Mouse (Mus musculus) adrenal gland, postnatal 25 days (tissue): ENCODE measurements around the gene B130006D01Rik. TPM values are rescaled to one million over a fixed set of nuclear protein-coding genes. Genes with fewer than 3 reads are reported as not detected.
"Not testable (repeated sequence)": the region's sequence is repeated elsewhere in the genome, so short reads cannot be mapped to it uniquely, and the experiment has no call there.

ENCODE experiments used
- DNase-seq: peaks from one replicate; pipeline ENCODE4 v3.0.0; 2021; ENCODE audit warnings: mixed read lengths
- total RNA-seq: library from RNA; stranded (reverse); gene quantifications from 2 replicates; pipeline ENCODE4 v1.2.3, GENCODE M21; 2021

B130006D01Rik gene
- total RNA-seq, 1 experiment from 2014 or later, result 1.1 TPM

DNA sequence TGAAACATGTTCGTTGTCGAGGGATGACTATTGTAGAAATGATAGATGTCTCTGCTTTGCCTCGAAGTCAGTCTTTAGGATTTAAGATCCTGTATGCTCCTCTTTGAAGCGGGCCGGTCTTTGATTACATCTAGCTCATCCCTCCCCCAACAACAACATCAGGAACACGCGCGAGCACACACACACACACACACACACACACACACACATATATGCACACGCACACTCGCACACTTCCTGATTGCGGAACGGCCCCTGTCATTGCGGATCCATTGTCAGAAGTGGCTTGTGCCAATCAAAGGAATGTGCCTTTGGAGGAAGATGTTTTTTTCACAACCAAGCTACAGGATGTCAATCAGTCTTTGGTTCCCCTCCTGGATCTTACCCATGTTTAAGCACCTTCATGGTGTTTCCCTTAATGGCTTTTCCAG, 9.6 kb upstream of the B130006D01Rik start:
- DNase-seq, result no peak

- no peak for DNase-seq
Measured at GRCm38 (mm10) chr11:95714411-95714810, 9.0 kb upstream of the B130006D01Rik start.

DNA sequence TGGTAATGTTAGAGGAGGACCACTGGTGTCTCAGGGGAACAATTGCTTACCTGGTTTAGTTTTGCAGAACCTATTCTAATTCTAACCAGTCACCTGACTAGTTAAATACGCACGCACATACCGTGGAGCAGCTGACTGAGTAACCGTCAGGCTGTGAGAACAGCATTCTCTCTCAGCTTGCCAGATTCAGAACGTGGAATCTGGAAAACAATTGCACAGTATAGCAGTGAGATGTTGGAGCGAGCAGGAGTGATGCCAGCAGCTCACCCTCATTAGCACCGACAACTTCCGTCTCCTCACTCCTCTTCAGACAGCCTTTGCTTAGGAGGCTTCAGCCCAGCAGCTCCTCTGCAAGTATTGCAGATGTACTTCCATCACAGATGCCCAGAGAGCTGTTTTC, 7.3 kb upstream of the B130006D01Rik start:
- no peak for DNase-seq

DNA sequence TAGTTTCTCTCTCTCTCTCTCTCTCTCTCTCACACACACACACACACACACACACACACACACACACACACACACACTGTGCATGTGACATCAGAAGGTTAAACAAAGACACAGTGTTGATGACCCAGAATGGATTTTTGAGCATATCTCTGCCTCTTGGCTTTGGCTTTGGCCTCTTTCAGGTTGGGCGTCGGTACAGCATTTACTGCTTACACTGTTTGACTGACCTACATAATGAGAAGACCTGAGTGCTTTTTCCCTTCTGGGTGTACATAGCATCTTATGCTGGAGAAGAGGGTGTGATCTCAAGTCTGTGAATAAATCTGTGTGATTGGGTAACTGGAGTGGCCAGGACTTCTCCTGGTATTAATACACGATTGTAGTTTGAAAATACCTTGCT, 4.0 kb upstream of the B130006D01Rik start:
- no peak for DNase-seq

DNA sequence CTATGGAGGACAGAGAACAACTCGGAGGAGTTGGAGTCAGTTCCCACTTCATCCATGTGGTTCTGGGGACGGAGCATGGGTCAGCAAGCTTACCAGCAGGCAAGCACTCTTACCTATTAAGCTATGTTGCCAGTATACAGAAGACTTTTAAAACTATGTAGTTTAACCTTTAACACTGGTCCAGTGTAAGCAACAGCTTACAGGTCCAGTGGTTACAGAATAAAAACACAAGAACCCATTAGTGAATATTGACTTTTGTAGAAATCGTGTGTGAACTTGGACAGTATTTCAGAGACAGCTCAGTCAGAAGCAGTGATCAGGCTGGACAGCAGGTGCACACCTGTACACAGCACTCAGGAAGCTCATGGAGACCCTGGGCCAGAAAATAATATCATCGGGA, 1.1 kb downstream of the B130006D01Rik start:
- no peak for DNase-seq

DNA sequence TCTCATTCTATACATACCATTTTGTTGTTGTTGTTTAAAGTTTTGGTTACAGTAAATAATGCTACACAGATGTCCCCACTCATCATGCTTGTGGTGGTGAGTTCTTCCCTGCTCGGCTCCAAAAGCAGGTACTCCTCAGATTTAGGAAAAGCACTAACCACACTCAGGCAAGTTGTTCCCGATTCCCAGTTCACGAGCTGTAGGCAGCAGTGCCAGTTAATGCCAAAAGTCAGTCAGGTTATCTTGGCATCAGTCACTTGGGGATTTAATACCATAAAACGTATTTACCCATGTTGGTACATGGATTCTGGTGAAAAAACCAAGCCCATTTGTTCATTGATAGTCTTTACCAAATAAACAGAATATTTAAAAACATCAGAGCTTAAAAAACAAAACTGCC, 2.8 kb downstream of the B130006D01Rik start:
- DNase-seq, result no peak

GRCm38 (mm10) chr11:95727947-95728346, 4.6 kb downstream of the B130006D01Rik start:
- DNase-seq, result no peak

DNA sequence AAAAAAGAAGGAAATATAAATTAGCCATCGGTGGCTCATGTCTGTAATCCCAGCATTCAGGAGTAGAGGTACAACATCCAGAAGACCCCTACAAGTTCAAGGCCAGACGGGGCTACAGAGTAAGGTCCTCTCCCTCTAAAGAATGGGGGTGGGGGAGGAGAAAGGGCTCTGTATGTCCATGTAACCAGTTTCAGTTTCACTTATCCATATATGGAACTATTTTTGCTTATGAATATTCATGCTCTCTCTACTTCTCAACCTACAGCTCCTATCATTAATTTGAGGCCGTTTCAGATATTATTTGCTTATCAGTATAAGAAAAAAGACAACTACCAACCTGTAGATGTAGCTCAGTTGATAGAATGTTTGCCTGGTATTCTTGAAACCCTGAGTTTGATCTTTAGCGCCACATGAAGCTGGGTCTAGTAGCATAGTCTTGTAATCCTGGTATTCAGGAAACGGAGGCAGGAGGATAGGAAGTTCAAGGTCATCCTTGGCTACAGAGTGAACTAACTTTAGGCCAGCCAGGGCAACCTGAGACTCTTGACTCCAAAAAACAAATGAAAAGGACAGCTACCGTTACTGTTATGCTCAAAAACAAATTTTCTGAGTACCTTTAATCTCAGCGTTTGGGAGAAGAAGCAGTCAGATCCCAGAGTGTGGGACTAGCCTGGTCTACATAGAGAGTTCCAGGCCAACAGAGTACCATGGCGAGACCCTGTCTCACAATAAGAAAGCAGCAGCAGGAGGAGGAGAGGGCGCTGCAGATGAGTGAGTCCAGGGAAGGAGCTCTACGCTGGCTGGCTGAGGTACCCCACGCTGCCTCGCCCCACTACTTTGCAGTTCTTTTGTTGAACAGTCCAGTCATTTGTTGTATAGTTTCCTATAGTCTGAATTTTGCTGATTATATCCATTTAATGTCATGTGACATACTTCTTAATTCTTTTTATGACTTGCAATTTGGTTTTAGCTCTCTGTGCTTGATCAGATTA, 5.8 kb downstream of the B130006D01Rik start:
- no peak for DNase-seq

GRCm38 (mm10) chr11:95734485-95734884, 11.1 kb downstream of the B130006D01Rik start:
- no peak for DNase-seq

GRCm38 (mm10) chr11:95737811-95738210, 14.4 kb downstream of the B130006D01Rik start:
- peak; percentile 35 for DNase-seq

DNA sequence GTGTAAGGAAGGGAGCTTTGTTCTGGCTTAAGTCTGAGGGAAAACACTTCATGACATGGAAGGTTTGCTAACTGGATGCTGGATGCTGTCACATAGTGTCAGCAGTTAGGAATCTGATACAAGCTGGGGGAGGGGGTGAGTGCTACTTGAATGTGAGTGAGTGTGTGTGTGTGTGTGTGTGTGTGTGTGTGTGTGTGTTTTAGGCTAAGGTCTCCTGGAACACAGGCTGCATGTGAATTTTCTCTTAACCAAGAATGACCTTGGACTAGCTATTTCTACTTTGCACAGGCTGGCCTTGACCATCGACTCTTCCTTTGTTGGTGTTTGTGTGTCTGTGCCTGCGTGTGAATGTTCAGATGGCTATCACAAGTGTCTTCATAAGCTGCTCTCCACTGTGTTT, 21.1 kb downstream of the B130006D01Rik start:
- peak; percentile 4 for DNase-seq

- DNase-seq, result no peak
Measured at GRCm38 (mm10) chr11:95746821-95747220, 23.4 kb downstream of the B130006D01Rik start.

- DNase-seq, result no peak
Measured at GRCm38 (mm10) chr11:95748331-95748730, 24.9 kb downstream of the B130006D01Rik start.

DNA sequence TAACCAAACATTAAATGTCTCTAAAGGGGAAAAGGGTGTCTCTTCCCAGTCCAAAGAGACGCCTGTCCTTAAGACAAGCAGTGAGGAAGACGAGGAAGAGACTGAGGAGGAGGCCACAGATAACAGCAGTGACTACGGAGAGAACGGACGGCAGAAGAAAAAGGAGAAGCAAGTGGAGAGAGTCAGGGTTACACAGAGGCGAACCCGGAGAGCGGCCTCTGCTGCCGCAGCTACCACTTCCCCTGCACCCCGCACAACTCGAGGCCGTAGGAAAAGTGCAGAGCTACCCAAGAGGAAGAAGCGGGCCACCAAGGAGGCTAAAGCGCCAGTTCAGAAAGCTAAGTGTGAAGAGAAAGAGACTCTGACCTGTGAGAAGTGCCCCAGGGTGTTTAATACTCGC, 26.2 kb downstream of the B130006D01Rik start:
- DNase-seq, result no peak

- peak; percentile 73 for DNase-seq
Measured at GRCm38 (mm10) chr11:95750995-95751394, 27.6 kb downstream of the B130006D01Rik start.

- not testable (repeated sequence) for DNase-seq
Measured at GRCm38 (mm10) chr11:95755137-95755536, 31.8 kb downstream of the B130006D01Rik start.

DNA sequence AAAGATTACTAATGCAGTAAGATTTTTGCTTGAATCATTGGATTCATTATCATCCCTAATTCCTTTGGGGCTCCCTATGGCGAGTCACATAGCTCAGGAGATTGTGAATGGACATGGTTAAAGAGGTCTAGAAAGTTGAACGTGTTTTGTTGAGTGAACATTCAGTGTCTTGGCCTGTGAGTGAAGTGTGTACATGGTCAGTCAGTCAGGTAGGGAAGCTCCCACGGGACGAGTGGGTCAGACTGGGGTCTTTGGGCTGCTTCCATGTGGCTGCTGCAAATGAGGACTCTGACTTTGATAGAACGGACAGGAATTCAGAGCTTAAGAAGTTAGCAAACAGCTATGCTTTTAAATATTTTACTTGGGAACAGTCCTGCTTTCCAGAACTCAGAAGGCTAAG, 37.1 kb downstream of the B130006D01Rik start:
- no peak for DNase-seq

GRCm38 (mm10) chr11:95762996-95763395, 39.6 kb downstream of the B130006D01Rik start:
- DNase-seq, result no peak

DNA sequence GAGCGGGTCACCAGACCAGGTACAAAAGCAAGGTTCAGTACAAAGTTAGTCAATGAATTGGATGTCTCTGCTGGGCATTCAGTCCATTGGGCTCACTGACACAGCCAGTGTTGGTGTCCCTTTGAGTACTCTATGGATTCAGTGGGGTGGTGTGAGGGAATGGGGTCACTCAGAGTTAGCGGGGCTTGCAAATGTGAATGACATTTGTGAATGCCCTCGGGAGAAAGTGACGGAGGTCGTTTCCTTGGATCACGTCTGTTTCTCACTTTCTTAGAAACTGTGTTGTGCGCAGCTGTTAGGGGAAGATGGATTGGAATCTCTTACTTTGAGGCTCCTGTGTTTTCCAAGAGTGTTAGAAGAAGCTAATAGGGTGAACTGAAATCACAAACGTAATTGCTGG, 41.4 kb downstream of the B130006D01Rik start:
- no peak for DNase-seq

- DNase-seq, result no peak
Measured at GRCm38 (mm10) chr11:95765334-95765733, 41.9 kb downstream of the B130006D01Rik start.

- no peak for DNase-seq
Measured at GRCm38 (mm10) chr11:95768244-95768643, 44.9 kb downstream of the B130006D01Rik start.

DNA sequence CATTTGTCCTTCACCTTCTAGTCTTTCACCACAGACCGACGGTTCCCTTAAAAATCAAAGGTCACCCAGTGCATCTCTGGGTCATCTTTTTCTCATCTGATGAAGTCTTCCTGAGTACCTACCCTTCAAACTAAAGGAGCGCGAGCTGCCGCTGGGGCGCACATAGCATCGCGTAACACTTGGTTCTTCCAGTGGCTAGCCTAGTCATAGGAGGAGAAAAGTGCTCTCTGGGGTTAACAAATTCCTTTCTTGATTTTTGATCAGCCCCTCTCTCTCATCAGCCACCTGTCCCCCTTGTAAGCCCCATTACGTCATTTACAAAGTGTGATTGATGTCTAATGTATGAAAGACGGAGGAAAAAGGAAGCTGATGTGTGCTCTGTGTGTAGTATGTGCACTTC, 45.8 kb downstream of the B130006D01Rik start:
- DNase-seq, result no peak

GRCm38 (mm10) chr11:95770720-95771364, 47.5 kb downstream of the B130006D01Rik start:
- DNase-seq, result no peak
